Mouse (Mus musculus) heart, postnatal 25 days (tissue): Measurements from ENCODE around the gene S100a5. TPM values are rescaled to one million over a fixed set of nuclear protein-coding genes. Genes with fewer than 3 reads are reported as not detected.

ENCODE experiments used
- DNase-seq: peaks from one replicate; pipeline ENCODE4 v3.0.0; 2022; ENCODE audit warnings: low spot score
- intact Hi-C: fragments of 180-260 bp; cut with DNase I; formaldehyde crosslinking; loops from one replicate; pipeline ENCODE4 v1.15.1; 2025
- total RNA-seq, 2 experiments: library from RNA; stranded (reverse); gene quantifications; 2 replicates each; pipeline ENCODE4 v1.2.3; 2021

Gene S100a5
- total RNA-seq, 2 experiments from 2014 or later, result not detected

DNA sequence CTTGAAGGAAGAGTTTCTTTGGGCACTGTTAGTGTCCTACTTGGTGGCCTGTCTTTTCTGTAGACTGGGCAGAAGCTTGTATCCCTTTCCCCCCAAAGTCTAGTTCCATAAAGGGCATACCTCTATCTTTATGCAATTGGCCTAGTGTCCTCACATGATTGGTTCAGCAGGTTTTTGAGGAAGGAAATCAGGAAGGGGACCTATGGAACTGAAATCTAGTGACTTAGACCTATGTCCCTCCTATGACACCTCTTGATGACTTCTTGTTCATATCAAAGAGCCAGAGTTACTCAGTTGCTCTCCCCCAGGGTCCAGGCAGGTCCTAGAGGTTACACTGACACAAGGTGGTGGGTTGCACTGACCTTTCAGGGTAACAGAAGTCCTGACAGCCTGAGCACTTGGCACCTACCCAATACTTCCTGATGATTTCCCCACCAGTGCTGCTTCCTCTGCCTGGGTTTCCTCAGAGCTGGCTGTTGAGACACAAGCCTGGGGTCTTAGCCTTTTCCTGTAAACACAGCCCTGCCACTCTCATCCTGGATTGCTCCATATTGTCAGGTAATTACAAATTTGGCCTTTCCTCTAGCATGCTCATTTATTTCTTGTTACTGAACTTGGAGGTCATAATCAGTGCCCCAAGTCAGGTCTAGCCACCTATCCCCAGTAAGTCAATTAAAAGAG, 51.2 kb downstream of the S100a5 start:
- intact Hi-C loops, result loop anchor here (5.0 kb wide), 1 partner anchor 48 kb away; no protein-coding TSS in a partner anchor
- DNase-seq, result no peak

Other genes starting within 250 kb of the S100a5 start
- gene Slc27a3, start 218.6 kb upstream of the S100a5 start, total RNA-seq, result 1 to 10 TPM in 1 of 2 experiments, under 1 TPM in 1; 0.78 to 1.4 TPM
- gene Ints3, start 174.9 kb upstream of the S100a5 start, total RNA-seq, result 10 to 100 TPM; 25.2 to 26.9 TPM
- 10 to 100 TPM; 17.2 to 18.8 TPM for gene Npr1, start 142.7 kb upstream of the S100a5 start, total RNA-seq
- 10 to 100 TPM; 31.5 to 33.4 TPM for gene Ilf2, start 132.4 kb upstream of the S100a5 start, total RNA-seq
- 10 to 100 TPM; 59.5 to 62.6 TPM for gene Snapin, start 117.5 kb upstream of the S100a5 start, total RNA-seq
- gene Chtop, start 99.0 kb upstream of the S100a5 start, total RNA-seq, result 100 to 1,000 TPM; 100 to 113 TPM
- 100 to 1,000 TPM; 777 to 804 TPM for gene S100a1, start 94.1 kb upstream of the S100a5 start, total RNA-seq
- gene S100a13, start 94.1 kb upstream of the S100a5 start, total RNA-seq, result 10 to 100 TPM; 27.1 to 29.7 TPM
- gene S100a14, start 81.7 kb upstream of the S100a5 start, total RNA-seq, result under 1 TPM; 0.23 to 0.48 TPM
- 10 to 100 TPM; 71.3 to 74.7 TPM for gene S100a16, start 71.3 kb upstream of the S100a5 start, total RNA-seq
- gene S100a3, start 47.9 kb upstream of the S100a5 start, total RNA-seq, result not detected
- not detected for gene S100a2, start 18.3 kb upstream of the S100a5 start, total RNA-seq
- not detected for gene Gm42674, start 6.6 kb upstream of the S100a5 start, total RNA-seq
- gene S100a4, start 4.8 kb upstream of the S100a5 start, total RNA-seq, result 10 to 100 TPM in 1 of 2 experiments, 1 to 10 TPM in 1; 8.0 to 11.2 TPM
- gene S100a6, start 4.4 kb downstream of the S100a5 start, total RNA-seq, result 10 to 100 TPM; 70.8 to 84.4 TPM
- under 1 TPM; 0.28 to 0.60 TPM for gene S100a7a, start 45.5 kb downstream of the S100a5 start, total RNA-seq
- gene S100a8, start 60.5 kb downstream of the S100a5 start, total RNA-seq, result 1 to 10 TPM in 1 of 2 experiments, under 1 TPM in 1; 0.61 to 1.6 TPM
- gene S100a9, start 87.2 kb downstream of the S100a5 start, total RNA-seq, result 1 to 10 TPM; 1.3 to 1.5 TPM
- gene Pglyrp4, start 118.4 kb downstream of the S100a5 start, total RNA-seq, result not detected
- not detected for gene Gm5849, start 169.4 kb downstream of the S100a5 start, total RNA-seq